Mouse (Mus musculus) hindbrain, embryonic 12.5 days (tissue): Measurements from ENCODE around the gene Rubcnl. TPM values are rescaled to one million over a fixed set of nuclear protein-coding genes. Genes with fewer than 3 reads are reported as not detected.

Source experiments
- ATAC-seq: fragments of 200-750 bp; cut with Nextera tagmentation; 2 replicates; pipeline ENCODE4 v1.8.0; 2017; ENCODE audit warnings: moderate TSS enrichment; ENCODE audit not compliant: low FRiP score
- H3K27ac ChIP-seq: fragments of 300-500 bp; sonication (generic); 2 replicates; pipeline ENCODE4 v1.5.1; 2016; ENCODE audit warnings: mild to moderate bottlenecking
- H3K27me3 ChIP-seq: fragments of 300-500 bp; sonication (generic); 2 replicates; pipeline ENCODE4 v1.6.1; 2016; ENCODE audit warnings: mild to moderate bottlenecking
- H3K36me3 ChIP-seq: fragments of 300-500 bp; sonication (generic); 2 replicates; pipeline ENCODE4 v1.6.1; 2016; ENCODE audit warnings: mild to moderate bottlenecking
- H3K4me1 ChIP-seq: fragments of 300-500 bp; sonication (generic); 2 replicates; pipeline ENCODE4 v1.6.1; 2016
- H3K4me2 ChIP-seq: fragments of 300-500 bp; sonication (generic); replicated peaks from 2 replicates; pipeline ENCODE4 v1.6.1; 2016; ENCODE audit warnings: mild to moderate bottlenecking
- H3K4me3 ChIP-seq: fragments of 300-500 bp; sonication (generic); 2 replicates; pipeline ENCODE4 v1.5.1; 2016; ENCODE audit warnings: mild to moderate bottlenecking
- H3K9ac ChIP-seq: fragments of 300-500 bp; sonication (generic); 2 replicates; pipeline ENCODE4 v1.6.1; 2016; ENCODE audit warnings: mild to moderate bottlenecking, moderate library complexity
- H3K9me3 ChIP-seq: fragments of 300-500 bp; sonication (generic); replicated peaks from 2 replicates; pipeline ENCODE4 v1.6.1; 2016; ENCODE audit warnings: mild to moderate bottlenecking
- WGBS: fragments of 180-500 bp; shearing (Covaris S2); methylation state at CpG from one replicate; pipeline ENCODE4 v1.1.7; 2016; 5-methylcytosine and 5-hydroxymethylcytosine counted together
- polyA plus RNA-seq: library from polyadenylated mRNA; unstranded; fragments of >200 nt; fragmentation: Nextera tagmentation; extraction: Ambion mirVana; gene quantifications from 2 replicates; pipeline ENCODE4 v1.2.1, GENCODE M21; 2016

Gene Rubcnl
- 0.08 and 0.23 TPM in 2 replicates for polyA plus RNA-seq

DNA sequence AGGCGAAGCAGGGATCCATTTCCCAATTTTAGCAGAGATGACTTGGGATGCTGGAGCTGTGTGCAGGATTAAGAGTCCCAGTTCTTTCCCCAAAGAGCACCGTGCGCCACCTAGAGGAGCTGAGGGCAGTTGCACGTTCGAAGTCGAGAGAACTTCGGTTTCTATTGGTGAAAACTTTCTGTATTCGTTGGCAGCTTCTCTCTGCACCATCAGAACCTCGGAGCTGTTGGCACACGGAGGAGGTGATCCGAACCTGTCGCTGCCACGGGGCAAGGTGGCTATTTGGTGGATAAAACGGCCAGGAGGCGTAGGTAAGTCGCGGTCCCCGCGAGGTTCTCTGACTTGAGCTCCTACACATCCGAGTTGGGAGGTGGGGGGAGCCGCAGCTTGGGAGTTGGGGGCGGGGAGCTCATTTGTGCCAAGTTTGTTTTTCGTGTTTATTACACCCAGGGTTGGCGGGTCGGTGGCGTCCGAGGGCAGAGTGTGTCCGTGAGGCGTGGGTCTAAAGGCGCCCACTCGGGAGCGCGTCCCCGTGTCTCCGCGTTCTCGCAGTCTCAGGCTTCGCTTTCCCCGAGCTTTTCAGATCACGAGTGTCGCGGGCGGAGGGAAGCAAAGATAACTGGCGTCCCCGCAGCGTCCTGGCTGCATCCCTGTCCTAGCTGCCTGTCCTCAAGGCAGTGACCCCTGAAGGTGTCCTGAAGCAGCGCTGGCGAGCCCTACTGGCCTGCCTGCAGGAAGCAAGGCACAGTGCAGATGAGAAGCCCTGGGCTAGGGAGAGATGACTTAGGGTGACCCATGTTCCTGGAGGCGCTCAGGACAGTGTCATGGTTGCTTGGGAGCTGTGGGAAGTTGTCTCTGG is at the start of gene Rubcnl:
TSS of gene Rubcnl (plus strand) at position 172 of the 859 bp plus-strand sequence.
- Histone ChIP-seq H3K9ac (peak within 1 kb of the TSS; percentile 62), H3K27ac (no peak within 1 kb of the TSS), H3K4me1 (peaks cover 5% of the 10 kb centered on the region; the same call in 1 of the 2 replicates), H3K4me3 (peak within 1 kb of the TSS; percentile 49), H3K27me3 (peaks cover 8% of the 10 kb centered on the region; the same call in 1 of the 2 replicates), H3K9me3 (no peaks in the 10 kb centered on the region), H3K36me3 (no peaks in the 10 kb centered on the region), H3K4me2 (peak within 1 kb of the TSS; percentile 95)
- 1% methylated on average over 49 of the region's 49 CpGs for WGBS
- ATAC-seq: peak; percentile 43; the same call in 1 of the 2 replicates

DNA sequence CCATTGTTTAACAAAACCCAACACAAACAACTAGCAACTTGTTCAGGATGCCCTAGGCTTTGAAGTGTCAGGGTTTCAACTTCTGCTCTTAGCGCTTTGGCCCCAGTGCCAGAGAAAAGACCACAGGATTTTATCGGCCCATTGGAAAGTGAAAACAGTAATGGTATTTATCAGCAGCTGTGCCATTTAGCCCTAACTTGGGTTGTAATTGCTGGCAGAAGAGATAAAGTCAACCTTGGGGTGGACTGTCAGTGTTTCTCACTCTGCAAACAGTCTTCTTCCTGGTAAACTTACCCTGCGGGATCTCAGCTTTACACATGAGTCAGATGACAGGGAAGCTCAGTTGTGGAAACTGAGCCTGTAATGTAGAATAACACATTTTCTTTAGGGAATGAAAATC is 43.6 kb upstream of the Rubcnl start:
- no peak overlapping the region for H3K4me2 ChIP-seq
- no peak overlapping the region for H3K27ac ChIP-seq
- no peaks in the 10 kb centered on the region for H3K27me3 ChIP-seq
- no peaks in the 10 kb centered on the region for H3K36me3 ChIP-seq
- no peak overlapping the region for H3K4me3 ChIP-seq
- H3K9ac ChIP-seq: no peak overlapping the region
- no peaks in the 10 kb centered on the region for H3K4me1 ChIP-seq
- 0 out of 2 replicates have a peak, but pooled peaks cover 3% of the 10 kb centered on the region for H3K9me3 ChIP-seq
- WGBS: 63% methylated on average over 3 of the region's 3 CpGs
- ATAC-seq: no peak

DNA sequence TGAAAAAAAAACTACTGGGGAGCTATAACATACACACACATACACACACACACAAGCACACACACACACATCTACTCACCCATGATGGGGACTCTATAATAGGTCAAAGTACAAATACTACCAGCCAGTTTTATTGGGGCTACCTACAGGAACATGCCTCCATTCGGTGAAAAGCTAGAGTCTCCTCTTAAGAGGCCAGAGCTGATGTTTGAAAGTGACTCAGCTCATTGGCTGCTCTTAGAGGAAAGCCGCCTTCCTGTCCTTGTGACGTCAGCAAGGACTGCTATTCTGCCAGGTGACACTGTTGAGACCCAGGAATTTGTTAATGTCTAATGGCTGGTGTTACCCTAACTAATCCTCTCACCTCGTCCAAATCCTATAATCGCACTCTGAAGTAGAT is 43.1 kb upstream of the Rubcnl start:
- no peaks in the 10 kb centered on the region for H3K9me3 ChIP-seq
- H3K4me2 ChIP-seq: no peak overlapping the region
- H3K27ac ChIP-seq: no peak overlapping the region
- H3K9ac ChIP-seq: no peak overlapping the region
- H3K36me3 ChIP-seq: no peaks in the 10 kb centered on the region
- H3K27me3 ChIP-seq: no peaks in the 10 kb centered on the region
- ATAC-seq: no peak
- H3K4me3 ChIP-seq: no peak overlapping the region
- WGBS: 86% methylated on average over 5 of the region's 5 CpGs
- H3K4me1 ChIP-seq: no peaks in the 10 kb centered on the region

DNA sequence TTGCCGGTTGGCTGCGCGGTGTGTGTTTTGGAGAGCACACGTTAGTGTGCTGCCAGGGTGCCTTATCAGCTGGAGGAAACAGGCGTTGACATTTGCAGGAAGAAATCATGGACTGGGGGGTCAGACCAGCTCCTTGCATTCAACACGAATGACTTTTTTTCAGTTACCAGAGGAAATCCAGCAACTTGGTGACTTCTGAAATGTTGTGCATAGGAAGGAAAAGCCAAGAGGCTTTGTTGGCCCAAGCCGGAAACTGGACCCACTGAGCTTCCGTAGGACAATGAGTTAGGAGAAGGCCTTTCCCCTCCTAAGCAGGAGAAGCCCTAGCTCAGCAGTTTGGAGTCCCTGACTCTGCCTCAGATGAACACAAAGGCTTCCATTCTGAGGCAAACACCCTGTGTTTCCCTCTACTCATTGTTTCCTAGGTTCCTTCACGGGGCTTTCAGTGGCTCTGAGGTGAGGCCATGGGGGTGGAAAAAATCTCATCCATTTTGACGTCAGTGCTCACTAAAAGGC is 41.6 kb upstream of the Rubcnl start:
- 61% methylated on average over 10 of the region's 10 CpGs for WGBS
- Histone ChIP-seq H3K9me3 (no peaks in the 10 kb centered on the region), H3K4me2 (no peak overlapping the region), H3K4me3 (no peak overlapping the region), H3K27ac (no peak overlapping the region), H3K9ac (no peak overlapping the region), H3K36me3 (no peaks in the 10 kb centered on the region), H3K27me3 (no peaks in the 10 kb centered on the region), H3K4me1 (no peaks in the 10 kb centered on the region)
- no peak for ATAC-seq

DNA sequence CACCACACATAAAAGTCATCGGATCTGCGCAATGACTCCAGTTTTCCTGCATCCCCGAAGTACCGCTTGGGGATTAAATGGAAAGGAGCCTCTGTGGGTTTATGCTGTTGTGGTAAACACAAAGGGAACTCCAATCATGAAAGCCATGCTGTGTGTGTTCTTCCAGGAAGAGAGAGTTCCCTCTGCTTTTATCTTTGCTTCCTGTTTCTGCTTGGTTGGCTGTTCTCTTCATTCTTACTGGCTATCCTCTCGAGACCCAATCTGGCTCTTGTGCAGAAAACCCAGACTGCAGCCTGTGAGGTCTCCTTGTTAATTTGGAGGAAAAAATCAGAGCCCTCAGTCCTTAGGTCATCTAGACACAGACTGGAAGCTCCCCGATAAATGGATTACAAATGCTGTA is 38.9 kb upstream of the Rubcnl start:
- Histone ChIP-seq H3K9ac (no peak overlapping the region), H3K4me3 (no peak overlapping the region), H3K9me3 (no peaks in the 10 kb centered on the region), H3K27ac (no peak overlapping the region), H3K4me1 (0 out of 2 replicates have a peak, but pooled peaks cover 3% of the 10 kb centered on the region), H3K4me2 (no peak overlapping the region), H3K36me3 (no peaks in the 10 kb centered on the region), H3K27me3 (no peaks in the 10 kb centered on the region)
- no peak for ATAC-seq
- WGBS: 82% methylated on average over 6 of the region's 6 CpGs

DNA sequence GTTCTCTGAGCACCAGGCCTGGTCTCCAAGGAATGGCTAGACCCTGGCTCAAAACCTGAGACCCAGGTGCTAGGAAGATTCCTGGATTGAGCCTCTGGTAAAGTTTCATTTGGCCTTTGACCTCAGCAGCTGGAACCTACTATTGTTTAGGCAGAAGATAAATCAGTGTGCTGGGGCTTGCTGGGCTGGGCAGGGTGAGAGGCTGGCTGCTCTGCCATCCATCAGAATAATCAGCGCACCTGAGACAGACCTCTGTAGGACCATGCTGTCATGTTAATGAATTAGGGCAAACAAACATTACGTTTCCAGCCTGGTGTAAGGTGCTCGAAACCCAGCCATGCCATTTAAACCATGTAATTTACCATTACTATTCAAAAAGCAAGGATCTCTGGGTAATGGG is 34.8 kb upstream of the Rubcnl start:
- H3K4me2 ChIP-seq: no peak overlapping the region
- H3K4me1 ChIP-seq: 0 out of 2 replicates have a peak, but pooled peaks cover 3% of the 10 kb centered on the region
- H3K27ac ChIP-seq: no peak overlapping the region
- ATAC-seq: no peak; the same call in 1 of the 2 replicates
- no peaks in the 10 kb centered on the region for H3K36me3 ChIP-seq
- no peaks in the 10 kb centered on the region for H3K27me3 ChIP-seq
- no peaks in the 10 kb centered on the region for H3K9me3 ChIP-seq
- 50% methylated on average over 3 of the region's 3 CpGs for WGBS
- H3K4me3 ChIP-seq: no peak overlapping the region
- H3K9ac ChIP-seq: no peak overlapping the region

DNA sequence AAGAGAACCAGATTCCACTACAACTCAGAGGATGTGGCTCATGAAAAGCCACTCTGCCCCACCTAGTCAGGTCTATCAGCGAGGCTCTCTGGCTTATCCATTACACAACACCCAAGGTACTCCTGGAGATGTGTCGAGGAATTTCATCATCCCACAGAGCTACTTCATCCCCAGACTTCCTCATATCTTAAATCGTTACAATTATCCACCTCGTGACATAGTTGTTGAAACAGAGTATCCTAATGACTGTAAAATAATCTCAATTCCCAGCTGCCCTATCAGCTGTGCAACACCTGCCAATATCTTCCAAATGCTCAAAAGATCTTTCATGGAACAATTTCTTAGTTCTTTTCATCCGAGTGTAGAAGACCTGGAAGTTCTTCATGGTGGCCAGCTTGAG is 32.7 kb upstream of the Rubcnl start:
- Histone ChIP-seq H3K4me1 (0 out of 2 replicates have a peak, but pooled peaks cover 3% of the 10 kb centered on the region), H3K27me3 (no peaks in the 10 kb centered on the region), H3K4me2 (no peak overlapping the region), H3K36me3 (no peaks in the 10 kb centered on the region), H3K27ac (no peak overlapping the region), H3K9me3 (no peaks in the 10 kb centered on the region), H3K9ac (no peak overlapping the region), H3K4me3 (no peak overlapping the region)
- 91% methylated on average over 5 of the region's 5 CpGs for WGBS
- ATAC-seq: no peak

DNA sequence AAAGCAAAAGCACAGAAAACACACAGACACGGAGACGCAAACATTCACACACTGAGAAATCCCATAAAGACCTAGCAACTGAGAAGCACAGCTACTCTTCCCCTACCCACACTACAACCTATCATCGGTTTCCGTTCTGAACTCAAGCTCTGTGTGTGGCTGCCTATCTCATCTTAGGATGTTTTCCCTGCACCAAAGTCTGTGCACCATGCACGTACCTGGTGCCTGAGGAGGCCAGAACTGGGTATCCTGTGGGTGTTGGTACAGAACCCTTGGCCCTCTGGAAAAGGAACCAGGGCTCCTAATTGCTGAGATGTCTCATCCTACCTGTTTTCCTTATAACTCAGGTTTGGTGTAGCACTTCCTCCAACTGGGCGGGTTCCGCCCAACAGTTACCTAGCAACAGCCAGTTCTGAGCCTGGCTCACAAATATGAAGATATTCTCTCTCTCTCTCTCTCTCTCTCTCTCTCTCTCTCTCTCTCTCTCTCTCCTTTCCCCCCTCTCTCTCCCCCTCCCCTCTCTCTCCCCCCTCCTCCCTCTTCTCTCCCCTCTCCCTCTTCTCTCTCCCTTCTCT is 30.9 kb upstream of the Rubcnl start:
- H3K36me3 ChIP-seq: no peaks in the 10 kb centered on the region
- no peaks in the 10 kb centered on the region for H3K27me3 ChIP-seq
- 80% methylated on average over 7 of the region's 7 CpGs for WGBS
- no peak overlapping the region for H3K27ac ChIP-seq
- H3K4me1 ChIP-seq: 0 out of 2 replicates have a peak, but pooled peaks cover 3% of the 10 kb centered on the region
- no peak overlapping the region for H3K9ac ChIP-seq
- no peak for ATAC-seq
- H3K4me3 ChIP-seq: no peak overlapping the region
- no peak overlapping the region for H3K4me2 ChIP-seq
- no peaks in the 10 kb centered on the region for H3K9me3 ChIP-seq

DNA sequence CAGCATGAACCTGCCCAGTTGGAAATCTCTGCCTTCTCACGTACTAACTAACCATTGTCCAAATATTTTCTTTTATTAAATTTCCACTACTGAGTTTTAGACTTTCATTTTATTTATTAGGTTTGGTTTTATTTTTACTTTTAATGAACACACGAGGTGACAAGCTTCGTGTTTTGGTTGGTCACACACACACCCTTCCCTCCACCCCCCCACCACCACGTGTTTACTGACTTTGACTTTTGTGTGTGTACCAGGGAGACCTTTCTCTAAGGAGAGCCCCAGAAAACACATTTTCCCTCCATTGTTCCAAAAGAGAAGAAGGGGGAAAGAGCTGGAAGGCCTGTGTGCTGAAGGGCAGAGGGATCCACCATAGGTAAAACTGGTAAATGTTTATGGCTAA is 30.2 kb upstream of the Rubcnl start:
- H3K9ac ChIP-seq: no peak overlapping the region
- no peak overlapping the region for H3K27ac ChIP-seq
- H3K4me3 ChIP-seq: no peak overlapping the region
- 55% methylated on average over 4 of the region's 4 CpGs for WGBS
- no peaks in the 10 kb centered on the region for H3K9me3 ChIP-seq
- no peak overlapping the region for H3K4me2 ChIP-seq
- no peaks in the 10 kb centered on the region for H3K36me3 ChIP-seq
- H3K27me3 ChIP-seq: no peaks in the 10 kb centered on the region
- 0 out of 2 replicates have a peak, but pooled peaks cover 3% of the 10 kb centered on the region for H3K4me1 ChIP-seq
- ATAC-seq: no peak

DNA sequence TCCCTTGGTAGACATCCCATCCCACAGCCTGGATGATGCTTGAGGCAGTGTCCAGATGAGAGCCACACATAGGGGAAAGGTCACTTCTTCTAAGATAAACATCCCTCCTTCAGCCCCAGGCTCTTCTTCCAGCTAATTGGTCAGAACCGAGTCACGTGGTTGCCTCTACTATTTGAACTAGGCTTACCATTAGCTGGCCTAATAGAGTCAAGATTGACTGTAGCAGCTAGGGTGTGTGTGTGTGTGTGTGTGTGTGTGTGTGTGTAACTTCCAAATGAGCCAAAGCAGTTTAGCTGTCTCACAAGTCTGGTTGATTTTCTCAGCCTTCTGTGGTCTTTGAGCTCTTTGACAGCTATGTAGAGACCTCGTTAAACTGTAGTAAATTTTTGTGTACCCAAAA is 29.3 kb upstream of the Rubcnl start:
- H3K9me3 ChIP-seq: no peaks in the 10 kb centered on the region
- H3K36me3 ChIP-seq: no peaks in the 10 kb centered on the region
- H3K27ac ChIP-seq: no peak overlapping the region
- ATAC-seq: no peak
- H3K4me2 ChIP-seq: no peak overlapping the region
- H3K9ac ChIP-seq: no peak overlapping the region
- WGBS: 84% methylated on average over 3 of the region's 3 CpGs
- H3K27me3 ChIP-seq: no peaks in the 10 kb centered on the region
- no peaks in the 10 kb centered on the region for H3K4me1 ChIP-seq
- no peak overlapping the region for H3K4me3 ChIP-seq

DNA sequence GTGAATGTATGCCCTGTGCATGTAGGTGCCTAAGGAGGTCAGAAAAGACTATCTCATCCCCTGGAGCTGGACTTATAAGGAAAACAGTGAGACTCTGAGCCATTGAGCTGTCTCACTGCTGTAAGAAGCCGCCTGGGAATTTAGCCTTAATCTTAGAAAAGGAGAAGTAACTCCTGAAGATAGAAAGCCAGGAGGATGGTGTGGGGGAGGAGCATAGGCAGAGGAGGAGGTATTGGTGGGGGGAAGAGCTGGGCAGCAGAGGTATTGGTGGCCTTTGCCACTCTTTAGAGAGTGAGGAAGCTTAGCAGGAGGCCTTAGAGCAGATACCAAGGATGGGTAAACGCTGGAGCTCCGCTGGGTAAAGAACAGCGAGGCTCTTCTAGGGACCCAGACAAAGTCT is 26.5 kb upstream of the Rubcnl start:
- no peak for ATAC-seq
- WGBS: 48% methylated on average over 4 of the region's 4 CpGs
- no peak overlapping the region for H3K27ac ChIP-seq
- H3K27me3 ChIP-seq: 0 out of 2 replicates have a peak, but pooled peaks cover 3% of the 10 kb centered on the region
- H3K4me2 ChIP-seq: no peak overlapping the region
- no peak overlapping the region for H3K4me3 ChIP-seq
- no peaks in the 10 kb centered on the region for H3K4me1 ChIP-seq
- H3K9me3 ChIP-seq: no peaks in the 10 kb centered on the region
- H3K9ac ChIP-seq: no peak overlapping the region
- no peaks in the 10 kb centered on the region for H3K36me3 ChIP-seq

DNA sequence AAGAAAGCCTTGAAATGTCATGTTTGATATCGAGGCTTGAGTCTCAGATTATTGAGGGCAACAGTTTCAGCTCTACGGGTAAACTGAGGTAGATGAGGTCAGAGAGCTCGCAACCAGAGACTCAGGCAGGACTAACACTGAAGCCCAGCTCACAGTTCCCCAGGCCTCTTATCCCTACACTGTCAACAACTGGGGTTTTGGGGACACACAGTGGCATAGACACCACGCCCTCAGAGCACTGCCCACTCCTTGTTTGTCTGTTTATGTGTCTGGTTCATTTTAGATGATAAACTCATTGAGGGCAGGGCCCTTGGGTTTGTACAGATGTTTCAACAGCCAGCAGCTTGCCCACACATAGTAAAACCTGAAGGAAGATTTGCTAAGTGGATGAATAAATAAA is 25.9 kb upstream of the Rubcnl start:
- ATAC-seq: no peak
- H3K9ac ChIP-seq: no peak overlapping the region
- H3K36me3 ChIP-seq: no peaks in the 10 kb centered on the region
- WGBS: 84% methylated on average over 4 of the region's 4 CpGs
- no peaks in the 10 kb centered on the region for H3K4me1 ChIP-seq
- H3K27me3 ChIP-seq: 0 out of 2 replicates have a peak, but pooled peaks cover 3% of the 10 kb centered on the region
- no peak overlapping the region for H3K4me2 ChIP-seq
- H3K9me3 ChIP-seq: no peaks in the 10 kb centered on the region
- H3K4me3 ChIP-seq: no peak overlapping the region
- no peak overlapping the region for H3K27ac ChIP-seq
